Mouse (Mus musculus): Measurements from ENCODE around the gene Opcml.

DNA sequence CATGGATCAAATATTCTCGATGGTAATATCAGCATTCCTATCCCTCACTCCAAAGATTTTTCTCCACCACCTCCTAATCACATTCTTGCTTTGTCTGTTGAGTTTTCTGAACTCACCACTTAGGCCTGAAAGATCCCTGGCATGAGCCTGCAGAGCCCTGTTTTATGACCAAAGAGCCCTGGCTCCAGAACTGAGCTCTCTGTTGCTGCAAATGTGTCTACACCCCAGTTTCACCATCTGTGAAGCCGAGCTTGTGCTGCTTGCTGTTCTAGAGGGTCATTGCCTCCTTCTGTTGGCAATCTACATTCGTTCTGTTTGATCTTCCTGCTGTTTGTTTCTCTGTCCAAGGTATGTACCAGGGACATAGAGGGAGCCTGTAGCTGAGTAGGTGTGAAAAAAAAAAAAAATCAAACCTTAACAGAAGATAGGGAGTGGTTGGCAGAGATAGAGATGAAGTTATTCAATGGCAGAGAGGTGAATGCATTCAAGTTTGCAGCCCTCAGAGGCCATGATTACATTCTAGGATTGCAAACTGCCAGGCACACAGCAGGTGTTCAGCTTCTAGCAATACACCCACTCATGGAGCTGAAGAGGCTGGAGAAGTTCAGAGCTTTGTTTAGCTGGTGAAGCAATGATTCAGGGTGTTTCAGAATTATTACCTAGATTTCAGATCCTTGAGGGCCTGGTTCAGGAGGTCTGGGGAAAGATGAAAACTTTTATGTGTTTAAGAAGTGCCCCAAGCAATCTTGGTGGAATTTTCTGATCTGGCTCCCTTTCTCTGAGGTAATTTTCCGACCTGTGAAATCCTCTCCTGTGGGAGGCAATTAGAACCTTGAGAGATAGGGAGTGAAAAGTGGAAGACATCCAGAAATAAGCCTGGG, 133.6 kb downstream of the Opcml start:
- TF ChIP-seq POLR2A (IDR thresholded peaks at IDR 0.05; ENCODE audit: insufficient read depth, low read length) (no peak), CTCF (IDR thresholded peaks at IDR 0.05; ENCODE audit: low read depth, low read length) (no peak)

Data from ES-Bruce4 (cell line).